Mouse (Mus musculus) heart, embryonic 16.5 days (tissue): Measurements from ENCODE around the gene H3f3b. TPM values are rescaled to one million over a fixed set of nuclear protein-coding genes. Genes with fewer than 3 reads are reported as not detected.

Source experiments
- ATAC-seq: fragments of 200-750 bp; cut with Nextera tagmentation; replicated peaks from 2 replicates; pipeline ENCODE4 v1.8.0; 2017; ENCODE audit warnings: moderate number of reproducible peaks; ENCODE audit not compliant: insufficient read depth, low FRiP score; ENCODE audit errors: extremely low read depth
- H3K27ac ChIP-seq: fragments of 300-500 bp; sonication (generic); 2 replicates; pipeline ENCODE4 v1.5.1; 2014; ENCODE audit warnings: mild to moderate bottlenecking, low read length, control low read depth, moderate library complexity
- H3K27me3 ChIP-seq: fragments of 300-500 bp; sonication (generic); 2 replicates; pipeline ENCODE4 v1.6.1; 2014; ENCODE audit warnings: low read length, mixed read lengths; ENCODE audit not compliant: control insufficient read depth, insufficient read depth
- H3K36me3 ChIP-seq: fragments of 300-500 bp; sonication (generic); 2 replicates; pipeline ENCODE4 v1.6.1; 2014; ENCODE audit not compliant: control insufficient read depth, insufficient read depth
- H3K4me1 ChIP-seq: fragments of 300-500 bp; sonication (generic); 2 replicates; pipeline ENCODE4 v1.6.1; 2014; ENCODE audit warnings: low read length, mixed read lengths; ENCODE audit not compliant: control insufficient read depth, insufficient read depth
- H3K4me2 ChIP-seq: fragments of 300-500 bp; sonication (generic); 2 replicates; pipeline ENCODE4 v1.6.1; 2014; ENCODE audit warnings: low read depth, mild to moderate bottlenecking, control low read depth, low read length
- H3K4me3 ChIP-seq: fragments of 300-500 bp; sonication (generic); 2 replicates; pipeline ENCODE4 v1.5.1; 2014; ENCODE audit warnings: mild to moderate bottlenecking, control low read depth, low read length
- H3K9ac ChIP-seq: fragments of 300-500 bp; sonication (generic); 2 replicates; pipeline ENCODE4 v1.6.1; 2014; ENCODE audit warnings: low read length, control low read depth
- H3K9me3 ChIP-seq: fragments of 300-500 bp; sonication (generic); replicated peaks from 2 replicates; pipeline ENCODE4 v1.6.1; 2016; ENCODE audit warnings: low read length; ENCODE audit not compliant: control insufficient read depth
- WGBS: fragments of 180-500 bp; shearing (Covaris S2); extraction: QIAGEN DNeasy Blood & Tissue Kit; methylation state at CpG from one replicate; pipeline ENCODE4 v1.1.7; 2014; 5-methylcytosine and 5-hydroxymethylcytosine counted together
- polyA plus RNA-seq: library from polyadenylated mRNA; unstranded; fragments of >200 nt; fragmentation: Nextera tagmentation; extraction: Ambion mirVana; gene quantifications from 2 replicates; pipeline ENCODE4 v1.2.1, GENCODE M21; 2015

The H3f3b gene
- polyA plus RNA-seq, 1 experiment from 2014 or later = 709 TPM

DNA sequence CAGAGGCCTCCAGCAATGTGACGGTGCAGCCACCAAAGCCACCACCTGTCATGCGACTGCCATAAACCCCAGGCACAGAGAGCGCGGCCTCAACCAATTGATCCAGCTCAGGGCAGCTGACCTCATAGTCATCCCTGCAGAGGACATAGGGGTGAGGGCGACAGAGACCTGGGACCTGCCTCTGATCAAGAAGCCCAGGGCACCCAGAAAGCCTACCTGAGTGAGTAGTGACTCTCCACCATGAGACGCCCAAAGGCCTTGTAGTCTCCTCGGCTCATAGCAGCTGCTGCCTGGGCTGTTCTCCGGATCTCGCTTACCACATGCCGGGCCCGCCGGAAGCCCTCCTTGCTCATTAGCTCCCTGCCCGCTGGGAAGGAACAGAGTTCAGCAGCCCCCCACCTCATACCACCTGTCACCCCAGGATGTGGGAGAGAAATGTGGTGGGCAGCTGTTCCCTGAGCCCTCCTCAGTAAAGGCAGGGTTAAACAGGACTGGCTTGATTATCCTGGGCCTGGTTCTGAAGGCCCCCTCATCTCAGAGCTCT lies 18.9 kb downstream of the H3f3b start:
- no peak overlapping the region for H3K27ac ChIP-seq
- WGBS = 89% methylated on average over 13 of the region's 13 CpGs
- no peak overlapping the region for H3K4me3 ChIP-seq
- ATAC-seq = no peak
- no peak overlapping the region for H3K4me2 ChIP-seq
- no peak overlapping the region for H3K9ac ChIP-seq
- H3K27me3 ChIP-seq = no peaks in the 10 kb centered on the region
- no peaks in the 10 kb centered on the region for H3K9me3 ChIP-seq
- peaks cover 36% of the 10 kb centered on the region for H3K4me1 ChIP-seq
- peaks cover 11% of the 10 kb centered on the region for H3K36me3 ChIP-seq

DNA sequence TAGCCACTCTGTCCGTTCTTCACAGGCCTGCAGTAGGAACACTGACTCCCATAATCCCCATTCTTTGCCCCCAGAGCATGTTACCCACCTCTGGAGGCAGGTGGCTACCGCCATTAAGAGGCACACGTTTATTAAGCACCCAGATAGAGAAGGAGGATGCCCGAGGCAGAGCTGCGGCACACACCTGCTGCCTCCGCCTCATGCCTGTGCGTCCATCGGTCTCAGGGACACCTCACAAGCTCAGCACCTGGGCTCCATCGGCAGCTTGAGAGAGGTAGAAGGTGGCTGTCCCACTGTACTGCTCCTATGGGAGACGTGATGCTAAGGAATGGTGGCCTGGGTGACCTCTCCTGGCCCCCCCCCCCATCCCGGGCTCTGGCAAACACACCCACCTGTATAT lies 19.4 kb downstream of the H3f3b start:
- WGBS = 88% methylated on average over 11 of the region's 11 CpGs
- H3K4me3 ChIP-seq = no peak overlapping the region
- no peaks in the 10 kb centered on the region for H3K9me3 ChIP-seq
- H3K36me3 ChIP-seq = peaks cover 11% of the 10 kb centered on the region
- H3K9ac ChIP-seq = no peak overlapping the region
- H3K27me3 ChIP-seq = no peaks in the 10 kb centered on the region
- ATAC-seq = no peak
- peaks cover 36% of the 10 kb centered on the region for H3K4me1 ChIP-seq
- H3K27ac ChIP-seq = no peak overlapping the region
- H3K4me2 ChIP-seq = no peak overlapping the region

DNA sequence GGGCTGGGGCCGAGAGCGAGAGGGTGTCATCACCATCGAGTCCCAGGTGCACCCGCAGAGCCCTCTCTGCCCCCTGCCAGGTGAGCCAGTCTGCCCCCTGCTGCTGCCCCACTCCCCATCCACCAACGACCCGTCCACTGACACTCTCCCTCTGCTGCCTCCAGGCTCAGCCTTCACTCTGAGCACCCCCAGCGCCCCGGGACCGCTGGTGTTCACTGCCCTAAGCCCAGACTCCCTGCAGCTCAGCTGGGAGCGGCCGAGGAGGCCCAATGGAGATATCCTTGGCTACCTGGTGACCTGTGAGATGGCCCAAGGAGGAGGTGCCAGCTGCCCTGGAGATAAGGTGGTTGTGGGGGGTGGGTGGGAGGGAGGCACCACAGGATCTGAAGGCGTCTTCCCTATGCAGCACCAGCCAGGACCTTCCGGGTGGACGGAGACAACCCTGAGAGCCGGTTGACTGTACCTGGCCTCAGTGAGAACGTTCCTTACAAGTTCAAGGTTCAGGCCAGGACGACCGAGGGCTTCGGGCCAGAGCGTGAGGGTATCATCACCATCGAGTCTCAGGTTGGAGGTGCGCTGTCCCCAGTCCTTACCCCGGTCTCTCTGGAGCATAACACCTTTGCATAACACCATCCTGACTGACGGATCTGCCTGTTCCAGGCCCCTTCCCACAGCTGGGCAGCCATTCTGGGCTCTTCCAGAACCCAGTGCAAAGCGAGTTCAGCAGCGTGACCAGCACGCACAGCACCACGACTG lies 20.5 kb downstream of the H3f3b start:
- no peak overlapping the region for H3K4me2 ChIP-seq
- H3K27me3 ChIP-seq = no peaks in the 10 kb centered on the region
- 86% methylated on average over 28 of the region's 28 CpGs for WGBS

DNA sequence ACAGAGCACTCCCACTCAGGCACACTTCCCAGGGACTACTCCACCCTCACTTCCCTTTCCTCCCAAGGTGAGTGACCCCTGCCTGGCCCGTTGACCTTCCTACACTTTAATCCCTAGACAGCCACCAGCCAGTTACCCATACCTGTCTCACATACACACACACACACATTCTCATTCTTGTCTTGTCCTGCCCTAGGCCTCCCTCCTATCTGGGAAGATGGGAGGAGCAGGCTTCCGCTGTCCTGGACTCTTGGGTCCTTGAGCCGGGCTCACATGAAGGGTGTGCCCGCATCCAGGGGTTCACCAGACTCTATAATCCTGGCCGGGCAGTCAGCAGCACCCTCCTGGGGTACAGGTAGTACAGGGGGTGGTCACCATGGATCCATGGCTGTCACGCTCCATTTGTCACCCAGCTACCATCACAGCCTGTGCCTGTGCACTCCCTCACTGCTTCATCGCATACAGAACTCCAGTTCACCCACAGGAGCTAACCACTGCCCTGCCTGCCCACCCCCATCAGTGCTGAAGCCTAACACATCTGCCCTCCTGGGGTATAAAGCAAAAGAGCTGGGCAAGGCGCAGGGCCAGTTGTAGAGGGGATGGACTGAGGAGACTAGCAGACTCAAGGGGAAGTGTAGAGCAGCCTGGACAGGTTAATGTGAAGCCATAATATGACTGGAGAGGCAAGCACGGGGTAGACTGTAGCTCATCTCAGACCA lies 21.9 kb downstream of the H3f3b start:
- Histone ChIP-seq H3K4me1 (peaks cover 17% of the 10 kb centered on the region), H3K27ac (no peak overlapping the region; the same call in 1 of the 2 replicates), H3K9me3 (no peaks in the 10 kb centered on the region; the same call in 1 of the 2 replicates), H3K4me3 (no peak overlapping the region; the same call in 1 of the 2 replicates), H3K4me2 (peak overlapping the region; percentile 73), H3K27me3 (no peaks in the 10 kb centered on the region), H3K9ac (peak overlapping the region; percentile 77), H3K36me3 (peaks cover 11% of the 10 kb centered on the region)
- WGBS = 74% methylated on average over 9 of the region's 9 CpGs
- ATAC-seq = no peak

More for the DNA sequence above, 20.5 kb downstream of the H3f3b start:
- ATAC-seq = no peak
- no peak overlapping the region for H3K4me3 ChIP-seq
- no peaks in the 10 kb centered on the region; the same call in 1 of the 2 replicates for H3K9me3 ChIP-seq
- H3K27ac ChIP-seq = no peak overlapping the region
- no peak overlapping the region for H3K9ac ChIP-seq
- peaks cover 11% of the 10 kb centered on the region for H3K36me3 ChIP-seq
- H3K4me1 ChIP-seq = peaks cover 29% of the 10 kb centered on the region

DNA sequence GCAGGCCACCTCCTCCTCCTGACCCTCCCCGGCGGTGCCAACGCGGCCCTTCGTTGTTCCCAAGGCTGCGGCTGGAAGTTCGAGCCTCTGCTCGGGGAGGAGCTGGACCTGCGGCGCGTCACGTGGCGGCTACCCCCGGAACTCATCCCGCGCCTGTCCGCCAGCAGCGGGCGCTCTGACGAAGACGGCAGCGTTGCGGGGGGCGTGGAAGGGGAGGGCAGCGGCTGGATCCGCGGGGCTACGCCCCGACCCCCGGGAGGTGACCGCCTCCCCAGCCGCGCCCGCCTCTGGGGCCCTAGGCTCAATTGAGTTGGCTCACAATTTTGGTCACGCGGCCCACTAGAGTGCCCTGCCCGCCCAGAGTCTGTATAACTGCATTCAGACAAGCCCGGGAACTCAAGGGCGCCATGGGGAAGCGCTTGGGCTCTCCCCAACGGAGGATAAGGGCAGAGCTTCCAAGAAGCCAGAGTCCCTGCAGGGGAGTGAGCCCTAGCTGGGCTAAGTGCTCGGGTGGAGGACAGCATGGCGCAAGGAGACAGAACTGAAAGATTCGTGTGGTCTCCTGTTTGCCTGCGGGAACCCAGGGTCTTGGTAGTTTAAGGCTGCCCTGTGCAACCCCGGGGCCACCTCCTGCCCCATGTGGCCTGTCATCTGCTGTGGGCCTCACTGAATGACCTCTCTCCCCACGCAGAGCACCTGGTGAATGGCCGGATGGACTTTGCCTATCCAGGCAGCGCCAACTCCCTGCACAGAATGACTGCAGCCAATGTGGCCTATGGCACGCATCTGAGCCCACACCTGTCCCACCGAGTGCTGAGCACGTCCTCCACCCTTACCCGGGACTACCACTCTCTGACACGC lies 22.7 kb downstream of the H3f3b start:
- ATAC-seq = peak; percentile 81
- Histone ChIP-seq H3K36me3 (peaks cover 11% of the 10 kb centered on the region), H3K4me1 (peaks cover 15% of the 10 kb centered on the region), H3K9me3 (no peaks in the 10 kb centered on the region; the same call in 1 of the 2 replicates), H3K27ac (peak overlapping the region; percentile 84), H3K27me3 (no peaks in the 10 kb centered on the region), H3K4me3 (peak overlapping the region; percentile 51), H3K4me2 (peak overlapping the region; percentile 73), H3K9ac (peak overlapping the region; percentile 77)
- 5% methylated on average over 54 of the region's 54 CpGs for WGBS

DNA sequence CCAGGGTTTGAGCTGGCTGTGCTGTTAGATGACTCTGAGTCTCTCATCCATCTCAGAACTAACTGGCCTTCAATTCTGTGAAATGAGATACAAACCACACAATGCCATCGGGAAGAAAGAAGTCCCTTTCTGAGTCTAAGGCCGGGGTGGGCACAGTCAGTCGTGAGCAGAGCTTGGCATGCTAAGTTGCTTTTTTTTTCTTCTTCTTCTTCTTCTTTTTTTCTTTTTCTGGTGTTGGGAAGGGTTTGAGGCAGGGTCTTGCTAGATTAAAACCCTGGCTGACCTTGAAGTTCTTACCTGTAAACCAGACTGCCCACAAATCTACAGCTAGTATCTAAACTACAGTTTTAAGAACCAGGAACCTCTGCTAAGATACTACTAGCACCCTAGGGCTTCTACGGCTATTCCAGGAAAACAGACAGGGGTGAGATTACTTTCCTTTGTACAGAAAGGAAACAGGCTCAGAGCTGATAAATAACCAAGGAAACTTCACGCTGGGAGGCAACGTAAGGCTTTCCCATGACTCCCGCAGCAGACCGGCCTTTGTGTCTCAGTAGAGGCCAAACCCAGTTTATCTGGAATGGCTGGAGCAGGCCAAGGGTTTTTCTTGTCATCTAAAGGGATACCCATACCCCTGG lies 23.5 kb downstream of the H3f3b start:
- 26% methylated on average over 8 of the region's 8 CpGs for WGBS
- Histone ChIP-seq H3K9ac (peak overlapping the region; percentile 77), H3K4me1 (peaks cover 17% of the 10 kb centered on the region), H3K27me3 (no peaks in the 10 kb centered on the region), H3K36me3 (peaks cover 11% of the 10 kb centered on the region), H3K27ac (peak overlapping the region; percentile 84), H3K4me2 (peak overlapping the region; percentile 73), H3K9me3 (no peaks in the 10 kb centered on the region; the same call in 1 of the 2 replicates), H3K4me3 (peak overlapping the region; percentile 51)
- ATAC-seq = no peak

DNA sequence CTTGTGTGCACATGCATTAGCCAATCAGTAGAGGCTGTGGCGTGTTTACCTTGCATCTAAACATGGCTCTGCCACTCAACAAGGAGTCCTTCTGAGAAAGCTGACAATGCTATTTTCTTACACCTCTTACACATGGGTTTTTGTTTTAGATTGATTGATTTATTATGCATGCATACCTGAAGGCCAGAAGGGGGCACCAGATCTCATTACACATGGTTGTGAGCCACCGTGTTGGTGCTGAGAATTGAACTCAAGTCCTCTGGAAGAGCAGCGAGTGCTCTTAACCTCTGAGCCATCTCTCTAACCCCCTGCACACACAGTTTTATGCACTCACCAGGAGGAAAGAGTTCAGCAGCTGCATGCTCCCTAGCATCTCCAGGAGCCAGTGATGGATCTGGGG lies 24.9 kb downstream of the H3f3b start:
- H3K4me2 ChIP-seq = no peak overlapping the region
- ATAC-seq = no peak
- no peak overlapping the region for H3K4me3 ChIP-seq
- H3K27me3 ChIP-seq = no peaks in the 10 kb centered on the region
- peaks cover 2% of the 10 kb centered on the region; the same call in 1 of the 2 replicates for H3K36me3 ChIP-seq
- no peaks in the 10 kb centered on the region; the same call in 1 of the 2 replicates for H3K9me3 ChIP-seq
- no peak overlapping the region for H3K9ac ChIP-seq
- 92% methylated on average over 3 of the region's 3 CpGs for WGBS
- H3K4me1 ChIP-seq = peaks cover 17% of the 10 kb centered on the region
- H3K27ac ChIP-seq = no peak overlapping the region

DNA sequence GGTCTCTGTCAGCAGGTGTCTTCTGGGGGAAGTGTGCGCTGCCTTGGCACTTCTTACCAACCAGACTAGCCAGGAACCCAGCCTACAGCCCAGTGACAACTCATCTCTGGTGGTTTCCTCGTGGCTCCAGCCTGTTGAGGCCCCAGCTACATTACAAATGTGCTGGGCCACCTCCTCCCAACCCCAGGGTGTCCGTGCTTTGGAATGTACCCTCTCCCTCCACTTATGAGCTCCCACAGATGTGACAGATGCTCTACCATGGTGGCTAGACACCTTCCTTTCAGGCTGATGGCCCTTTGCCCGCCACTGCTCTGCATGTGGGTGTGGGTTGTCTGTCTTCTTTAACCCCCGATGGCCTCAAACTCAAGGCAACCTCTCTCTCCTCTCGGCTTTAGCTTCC lies 26.0 kb downstream of the H3f3b start:
- ATAC-seq = no peak

More for the DNA sequence above, 26.0 kb downstream of the H3f3b start:
- H3K4me2 ChIP-seq = no peak overlapping the region
- no peak overlapping the region for H3K9ac ChIP-seq
- no peak overlapping the region for H3K4me3 ChIP-seq
- no peaks in the 10 kb centered on the region; the same call in 1 of the 2 replicates for H3K9me3 ChIP-seq
- no peaks in the 10 kb centered on the region for H3K27me3 ChIP-seq
- H3K4me1 ChIP-seq = peaks cover 17% of the 10 kb centered on the region
- H3K27ac ChIP-seq = no peak overlapping the region
- no peaks in the 10 kb centered on the region for H3K36me3 ChIP-seq
- WGBS = 62% methylated on average over 6 of the region's 6 CpGs
